Mouse (Mus musculus) C2C12 (cell line): ENCODE data around the gene Abr.

Experiments
- CEBPB ChIP-seq: IDR thresholded peaks from one replicate; pipeline ENCODE4 v1.6.1; 2011; ENCODE audit warnings: low read depth, mild to moderate bottlenecking, control low read depth, moderate library complexity
- CTCF ChIP-seq: IDR thresholded peaks from one replicate; pipeline ENCODE4 v1.5.1; 2011; ENCODE audit not compliant: control insufficient read depth, insufficient read depth, insufficient read length
- MAX ChIP-seq: IDR thresholded peaks from one replicate; pipeline ENCODE4 v1.6.1; 2011; ENCODE audit warnings: mild to moderate bottlenecking, control low read depth
- MYOD1 ChIP-seq: IDR thresholded peaks from one replicate; pipeline ENCODE4 v1.6.1; 2011; ENCODE audit warnings: low read depth; ENCODE audit not compliant: control insufficient read depth, insufficient read length
- MYOG ChIP-seq: IDR thresholded peaks from one replicate; pipeline ENCODE4 v1.6.1; 2011; ENCODE audit not compliant: control insufficient read depth, insufficient read length; ENCODE audit errors: extremely low read depth
- USF1 ChIP-seq: IDR thresholded peaks from one replicate; pipeline ENCODE4 v1.6.1; 2011; ENCODE audit warnings: low read depth, mild to moderate bottlenecking, control low read depth, moderate library complexity

GRCm38 (mm10) chr11:76577588-76578257 is 44.4 kb downstream of the Abr start:
- TF ChIP-seq CTCF (no peak), MYOG (no peak), MYOD1 (no peak), USF1 (no peak), MAX (no peak), CEBPB (no peak)
